Mouse (Mus musculus) neural tube, embryonic 15.5 days (tissue): ENCODE measurements around the gene Tnfaip6. TPM values are rescaled to one million over a fixed set of nuclear protein-coding genes. Genes with fewer than 3 reads are reported as not detected.

Experiments
- ATAC-seq: fragments of 200-750 bp; cut with Nextera tagmentation; 2 replicates; pipeline ENCODE4 v1.8.0; 2017; ENCODE audit warnings: mild to moderate bottlenecking, moderate TSS enrichment, moderate library complexity; ENCODE audit not compliant: low FRiP score
- H3K27ac ChIP-seq: fragments of 300-500 bp; sonication (generic); replicated peaks from 2 replicates; pipeline ENCODE4 v1.5.1; 2015; ENCODE audit warnings: mild to moderate bottlenecking, inconsistent platforms
- H3K27me3 ChIP-seq: fragments of 300-500 bp; sonication (generic); replicated peaks from 2 replicates; pipeline ENCODE4 v1.6.1; 2015; ENCODE audit warnings: inconsistent platforms
- H3K36me3 ChIP-seq: fragments of 300-500 bp; sonication (generic); 2 replicates; pipeline ENCODE4 v1.6.1; 2015; ENCODE audit warnings: inconsistent platforms
- H3K4me1 ChIP-seq: fragments of 300-500 bp; sonication (generic); 2 replicates; pipeline ENCODE4 v1.6.1; 2015; ENCODE audit warnings: inconsistent platforms
- H3K4me2 ChIP-seq: fragments of 300-500 bp; sonication (generic); 2 replicates; pipeline ENCODE4 v1.6.1; 2015; ENCODE audit warnings: inconsistent platforms, mild to moderate bottlenecking, moderate library complexity
- H3K4me3 ChIP-seq: fragments of 300-500 bp; sonication (generic); replicated peaks from 2 replicates; pipeline ENCODE4 v1.5.1; 2015; ENCODE audit warnings: mild to moderate bottlenecking, inconsistent platforms
- H3K9ac ChIP-seq: fragments of 300-500 bp; sonication (generic); replicated peaks from 2 replicates; pipeline ENCODE4 v1.6.1; 2015; ENCODE audit warnings: mild to moderate bottlenecking, inconsistent platforms
- H3K9me3 ChIP-seq: fragments of 300-500 bp; sonication (generic); replicated peaks from 2 replicates; pipeline ENCODE4 v1.6.1; 2016; ENCODE audit warnings: inconsistent platforms
- WGBS: fragments of 180-500 bp; shearing (Covaris S2); methylation state at CpG from one replicate; pipeline ENCODE4 v1.1.7; 2015; ENCODE audit warnings: mixed read lengths; 5-methylcytosine and 5-hydroxymethylcytosine counted together
- polyA plus RNA-seq: library from polyadenylated mRNA; unstranded; fragments of >200 nt; fragmentation: Nextera tagmentation; extraction: Ambion mirVana; gene quantifications from 2 replicates; pipeline ENCODE4 v1.2.1, GENCODE M21; 2015

Tnfaip6 gene
- polyA plus RNA-seq, 1 experiment from 2014 or later, result 3.6 TPM

- 95% methylated on average over 3 of the region's 3 CpGs for WGBS
- no peak for ATAC-seq
- no peak overlapping the region for H3K9ac ChIP-seq
Measured at GRCm38 (mm10) chr2:52084013-52084412, 46.2 kb downstream of the Tnfaip6 start.

DNA sequence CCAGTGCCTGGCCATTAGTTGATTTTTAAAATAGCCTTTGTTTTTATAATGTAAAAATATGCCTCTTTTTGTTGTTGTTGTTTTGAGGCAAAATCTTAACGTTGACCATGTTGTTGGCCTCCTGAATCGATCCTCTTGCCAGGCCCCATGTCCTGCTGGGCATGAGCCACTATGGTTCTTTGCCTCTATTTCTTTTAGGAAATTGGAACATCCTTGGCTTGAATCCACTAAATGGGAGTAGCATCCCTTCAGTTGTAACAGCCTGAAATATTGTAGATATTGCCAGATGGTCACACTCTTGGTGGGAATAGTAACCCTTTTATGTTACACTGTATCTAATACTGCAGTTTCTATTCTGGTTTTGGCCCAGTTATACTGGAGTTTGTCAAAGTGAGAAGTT is 46.8 kb downstream of the Tnfaip6 start:
- Histone ChIP-seq H3K4me2 (no peak overlapping the region), H3K4me3 (no peak overlapping the region), H3K36me3 (peaks cover 32% of the 10 kb centered on the region), H3K9ac (no peak overlapping the region), H3K27me3 (no peaks in the 10 kb centered on the region), H3K27ac (no peak overlapping the region), H3K9me3 (no peaks in the 10 kb centered on the region), H3K4me1 (no peaks in the 10 kb centered on the region)
- ATAC-seq, result no peak
- 91% methylated on average over 2 of the region's 2 CpGs for WGBS

More at GRCm38 (mm10) chr2:52084013-52084412, 46.2 kb downstream of the Tnfaip6 start:
- Histone ChIP-seq H3K9me3 (no peaks in the 10 kb centered on the region), H3K4me2 (no peak overlapping the region), H3K36me3 (peaks cover 28% of the 10 kb centered on the region), H3K4me3 (no peak overlapping the region), H3K27me3 (no peaks in the 10 kb centered on the region), H3K4me1 (no peaks in the 10 kb centered on the region), H3K27ac (no peak overlapping the region)

Other genes starting within 250 kb of the Tnfaip6 start
- gene Rbm43, start 102.8 kb upstream of the Tnfaip6 start, polyA plus RNA-seq, result 6.7 and 12.1 TPM in 2 replicates
- gene Nmi, start 64.5 kb upstream of the Tnfaip6 start, polyA plus RNA-seq, result 4.3 and 14.8 TPM in 2 replicates
- gene Rif1, start 34.8 kb downstream of the Tnfaip6 start, polyA plus RNA-seq, result 17.6 and 20.4 TPM in 2 replicates